Mouse (Mus musculus): ENCODE data around the gene Nelfb.
A peak's percentile ranks its signal among the peaks of the same experiment; 100 is the strongest.

Nelfb gene

GRCm38 (mm10) chr2:25229582-25229981 is 18.3 kb upstream of the Nelfb start:
- DNase-seq: no peak

- no peak for DNase-seq
Observed at GRCm38 (mm10) chr2:25228995-25229530, 17.8 kb upstream of the Nelfb start.

GRCm38 (mm10) chr2:25228431-25228889 is 17.2 kb upstream of the Nelfb start:
- DNase-seq: peak; percentile 88 to 92

- no peak for DNase-seq
Observed at GRCm38 (mm10) chr2:25227406-25227805, 16.1 kb upstream of the Nelfb start.

GRCm38 (mm10) chr2:25226864-25227263 is 15.6 kb upstream of the Nelfb start:
- no peak for DNase-seq

GRCm38 (mm10) chr2:25225811-25226379 is 14.6 kb upstream of the Nelfb start:
- DNase-seq: no peak

- DNase-seq: peak; percentile 95 to 98
Observed at GRCm38 (mm10) chr2:25224766-25225752, 13.8 kb upstream of the Nelfb start.

- DNase-seq: no peak
Observed at GRCm38 (mm10) chr2:25224492-25224765, 13.1 kb upstream of the Nelfb start, which contains the start of gene Tubb4b. Tubb4b (minus strand) TSS chr2:25224702.

GRCm38 (mm10) chr2:25223681-25224491 is 12.6 kb upstream of the Nelfb start:
- DNase-seq: peak; percentile 78 to 89

- DNase-seq: no peak
Observed at GRCm38 (mm10) chr2:25221331-25221772, 10.1 kb upstream of the Nelfb start.

- DNase-seq: no peak
Observed at GRCm38 (mm10) chr2:25218445-25218844, 7.2 kb upstream of the Nelfb start, which contains the start of gene Fam166a. Fam166a (plus strand) TSS chr2:25218745.

GRCm38 (mm10) chr2:25217666-25218065 is 6.4 kb upstream of the Nelfb start:
- DNase-seq: no peak

- peak in 1 of 2 experiments; percentile 40 for DNase-seq
Observed at GRCm38 (mm10) chr2:25214444-25214843, 3.2 kb upstream of the Nelfb start, which contains the start of gene Stpg3. Stpg3 (minus strand) TSS chr2:25214637.

- DNase-seq: no peak
Observed at GRCm38 (mm10) chr2:25213266-25213865, 2.1 kb upstream of the Nelfb start.

- no peak for DNase-seq
Observed at GRCm38 (mm10) chr2:25210686-25211085, 603 bp downstream of the Nelfb start.

GRCm38 (mm10) chr2:25207593-25207992 is 3.7 kb downstream of the Nelfb start:
- DNase-seq: no peak

GRCm38 (mm10) chr2:25203631-25204214 is 7.6 kb downstream of the Nelfb start:
- DNase-seq: peak; percentile 52 to 65

GRCm38 (mm10) chr2:25200631-25201030 is 10.7 kb downstream of the Nelfb start:
- DNase-seq: no peak

GRCm38 (mm10) chr2:25197946-25198345 is 13.3 kb downstream of the Nelfb start:
- no peak for DNase-seq

GRCm38 (mm10) chr2:25197191-25197590 is 14.1 kb downstream of the Nelfb start:
- DNase-seq: peak in 1 of 2 experiments; percentile 38

- peak; percentile 79 to 88 for DNase-seq
Observed at GRCm38 (mm10) chr2:25196172-25196954, 14.9 kb downstream of the Nelfb start, which contains the start of gene Tor4a. Tor4a (minus strand) TSS chr2:25196886.

Data from kidney, postnatal 4 days (tissue).